Mouse (Mus musculus): ENCODE results near the gene Sgms1. TPM values are rescaled to one million over a fixed set of nuclear protein-coding genes. Genes with fewer than 3 reads are reported as not detected.

Gene Sgms1
- total and polyA plus RNA-seq, 3 experiments = 27.0 to 62.1 (median 60.5) TPM

- WGBS = 95% methylated on average over 5 of the region's 5 CpGs
- Histone ChIP-seq H3K27ac (no peak overlapping the region), H3K27me3 (ENCODE audit: control insufficient read depth, insufficient read depth, low read length) (no peaks in the 10 kb centered on the region), H3K79me2 (replicated peaks; ENCODE audit: control insufficient read depth, insufficient read depth, low read length) (no peaks in the 10 kb centered on the region), H3K9ac (ENCODE audit: low read depth, low read length) (no peak overlapping the region), H3K36me3 (ENCODE audit: control insufficient read depth, insufficient read depth, low read length) (no peaks in the 10 kb centered on the region), H3K4me3 (no peak overlapping the region), H3K4me1 (ENCODE audit: control insufficient read depth, insufficient read depth, low read length) (peaks cover 2% of the 10 kb centered on the region)
- TF ChIP-seq EP300 (IDR thresholded peaks at IDR 0.05; ENCODE audit: insufficient read depth, low read depth, low read length) (no peak), CTCF (IDR thresholded peaks at IDR 0.05) (no peak), POLR2A (IDR thresholded peaks at IDR 0.05; ENCODE audit: insufficient read depth, low read depth, low read length) (no peak)
- intact Hi-C loops (cut with DNase I) = no loop called here
- DNase-seq = peak in 1 of 2 experiments; percentile 12
Observed at GRCm38 (mm10) chr19:32230301-32230700, 159.2 kb downstream of the Sgms1 start.

GRCm38 (mm10) chr19:32229776-32230175, 159.7 kb downstream of the Sgms1 start:
- no peaks in the 10 kb centered on the region for H3K27me3 ChIP-seq (ENCODE audit: control insufficient read depth, insufficient read depth, low read length)
- H3K9ac ChIP-seq (ENCODE audit: low read depth, low read length) = no peak overlapping the region
- H3K4me1 ChIP-seq (ENCODE audit: control insufficient read depth, insufficient read depth, low read length) = peaks cover 6% of the 10 kb centered on the region
- WGBS = 78% methylated on average over 5 of the region's 5 CpGs
- H3K36me3 ChIP-seq (ENCODE audit: control insufficient read depth, insufficient read depth, low read length) = peaks cover 3% of the 10 kb centered on the region
- TF ChIP-seq CTCF (IDR thresholded peaks at IDR 0.05) (no peak), EP300 (IDR thresholded peaks at IDR 0.05; ENCODE audit: insufficient read depth, low read depth, low read length) (no peak), POLR2A (IDR thresholded peaks at IDR 0.05; ENCODE audit: insufficient read depth, low read depth, low read length) (no peak)
- no peak overlapping the region for H3K27ac ChIP-seq
- intact Hi-C loops (cut with DNase I) = no loop called here
- no peaks in the 10 kb centered on the region for H3K79me2 ChIP-seq (replicated peaks; ENCODE audit: control insufficient read depth, insufficient read depth, low read length)
- H3K4me3 ChIP-seq = no peak overlapping the region
- DNase-seq = peak in 1 of 2 experiments; percentile 7

GRCm38 (mm10) chr19:32227175-32227574, 162.3 kb downstream of the Sgms1 start:
- peaks cover 4% of the 10 kb centered on the region for H3K36me3 ChIP-seq (ENCODE audit: control insufficient read depth, insufficient read depth, low read length)
- no peak overlapping the region for H3K4me3 ChIP-seq
- TF ChIP-seq CTCF (IDR thresholded peaks at IDR 0.05) (no peak), EP300 (IDR thresholded peaks at IDR 0.05; ENCODE audit: insufficient read depth, low read depth, low read length) (no peak), POLR2A (IDR thresholded peaks at IDR 0.05; ENCODE audit: insufficient read depth, low read depth, low read length) (no peak)
- H3K27ac ChIP-seq = no peak overlapping the region
- H3K79me2 ChIP-seq (replicated peaks; ENCODE audit: control insufficient read depth, insufficient read depth, low read length) = 0 out of 2 replicates have a peak, but pooled peaks cover 1% of the 10 kb centered on the region
- no peaks in the 10 kb centered on the region for H3K27me3 ChIP-seq (ENCODE audit: control insufficient read depth, insufficient read depth, low read length)
- H3K9ac ChIP-seq (ENCODE audit: low read depth, low read length) = no peak overlapping the region
- intact Hi-C loops (cut with DNase I) = no loop called here
- H3K4me1 ChIP-seq (ENCODE audit: control insufficient read depth, insufficient read depth, low read length) = peaks cover 9% of the 10 kb centered on the region
- peak in 1 of 2 experiments; percentile 5 for DNase-seq
- WGBS = 94% methylated on average over 2 of the region's 2 CpGs

- intact Hi-C loops (cut with DNase I) = no loop called here
- peak; percentile 62 for TF ChIP-seq CTCF (IDR thresholded peaks at IDR 0.05)
- TF ChIP-seq EP300 (IDR thresholded peaks at IDR 0.05; ENCODE audit: insufficient read depth, low read depth, low read length) = no peak
- no peak overlapping the region for H3K4me3 ChIP-seq
- DNase-seq = peak in 1 of 2 experiments; percentile 34
- H3K9ac ChIP-seq (ENCODE audit: low read depth, low read length) = no peak overlapping the region
- H3K27me3 ChIP-seq (ENCODE audit: control insufficient read depth, insufficient read depth, low read length) = no peaks in the 10 kb centered on the region
- WGBS = 47% methylated on average over 9 of the region's 9 CpGs
- H3K79me2 ChIP-seq (replicated peaks; ENCODE audit: control insufficient read depth, insufficient read depth, low read length) = peaks cover 1% of the 10 kb centered on the region; the same call in 1 of the 2 replicates
- H3K4me1 ChIP-seq (ENCODE audit: control insufficient read depth, insufficient read depth, low read length) = peaks cover 10% of the 10 kb centered on the region
- peaks cover 4% of the 10 kb centered on the region for H3K36me3 ChIP-seq (ENCODE audit: control insufficient read depth, insufficient read depth, low read length)
- H3K27ac ChIP-seq = peak overlapping the region; percentile 36
Observed at GRCm38 (mm10) chr19:32225097-32225490, 164.4 kb downstream of the Sgms1 start.

- H3K4me3 ChIP-seq = no peak overlapping the region
- no peaks in the 10 kb centered on the region for H3K27me3 ChIP-seq (ENCODE audit: control insufficient read depth, insufficient read depth, low read length)
- H3K79me2 ChIP-seq (replicated peaks; ENCODE audit: control insufficient read depth, insufficient read depth, low read length) = peaks cover 1% of the 10 kb centered on the region; the same call in 1 of the 2 replicates
- H3K27ac ChIP-seq = peak overlapping the region; percentile 43
- TF ChIP-seq POLR2A (IDR thresholded peaks at IDR 0.05; ENCODE audit: insufficient read depth, low read depth, low read length) (no peak), EP300 (IDR thresholded peaks at IDR 0.05; ENCODE audit: insufficient read depth, low read depth, low read length) (no peak), CTCF (IDR thresholded peaks at IDR 0.05) (no peak)
- H3K9ac ChIP-seq (ENCODE audit: low read depth, low read length) = no peak overlapping the region
- peaks cover 4% of the 10 kb centered on the region for H3K36me3 ChIP-seq (ENCODE audit: control insufficient read depth, insufficient read depth, low read length)
- WGBS = 75% methylated on average over 2 of the region's 2 CpGs
- intact Hi-C loops (cut with DNase I) = no loop called here
- peaks cover 10% of the 10 kb centered on the region for H3K4me1 ChIP-seq (ENCODE audit: control insufficient read depth, insufficient read depth, low read length)
- peak in 1 of 2 experiments; percentile 20 for DNase-seq
Observed at GRCm38 (mm10) chr19:32224318-32225096, 165.0 kb downstream of the Sgms1 start.

- TF ChIP-seq POLR2A (IDR thresholded peaks at IDR 0.05; ENCODE audit: insufficient read depth, low read depth, low read length) (no peak), CTCF (IDR thresholded peaks at IDR 0.05) (no peak), EP300 (IDR thresholded peaks at IDR 0.05; ENCODE audit: insufficient read depth, low read depth, low read length) (no peak)
- 75% methylated on average over 3 of the region's 3 CpGs for WGBS
- Histone ChIP-seq H3K36me3 (ENCODE audit: control insufficient read depth, insufficient read depth, low read length) (peaks cover 4% of the 10 kb centered on the region), H3K79me2 (replicated peaks; ENCODE audit: control insufficient read depth, insufficient read depth, low read length) (peaks cover 1% of the 10 kb centered on the region; the same call in 1 of the 2 replicates), H3K4me3 (no peak overlapping the region), H3K27ac (peak overlapping the region; percentile 43), H3K4me1 (ENCODE audit: control insufficient read depth, insufficient read depth, low read length) (peaks cover 10% of the 10 kb centered on the region), H3K27me3 (ENCODE audit: control insufficient read depth, insufficient read depth, low read length) (no peaks in the 10 kb centered on the region), H3K9ac (ENCODE audit: low read depth, low read length) (no peak overlapping the region)
- DNase-seq = no peak
- intact Hi-C loops (cut with DNase I) = no loop called here
Observed at GRCm38 (mm10) chr19:32223751-32224174, 165.8 kb downstream of the Sgms1 start.

Data from heart, adult 2 months (tissue).